Mouse (Mus musculus): ENCODE results near the gene Gm5591. TPM values are rescaled to one million over a fixed set of nuclear protein-coding genes. Genes with fewer than 3 reads are reported as not detected.
"Not testable (repeated sequence)": the region's sequence is repeated elsewhere in the genome, so short reads cannot be mapped to it uniquely, and the experiment has no call there.

Gm5591 gene
- not detected in 2 replicates for polyA plus RNA-seq (2014; fragmentation: Nextera tagmentation; extraction: Ambion mirVana)

DNA sequence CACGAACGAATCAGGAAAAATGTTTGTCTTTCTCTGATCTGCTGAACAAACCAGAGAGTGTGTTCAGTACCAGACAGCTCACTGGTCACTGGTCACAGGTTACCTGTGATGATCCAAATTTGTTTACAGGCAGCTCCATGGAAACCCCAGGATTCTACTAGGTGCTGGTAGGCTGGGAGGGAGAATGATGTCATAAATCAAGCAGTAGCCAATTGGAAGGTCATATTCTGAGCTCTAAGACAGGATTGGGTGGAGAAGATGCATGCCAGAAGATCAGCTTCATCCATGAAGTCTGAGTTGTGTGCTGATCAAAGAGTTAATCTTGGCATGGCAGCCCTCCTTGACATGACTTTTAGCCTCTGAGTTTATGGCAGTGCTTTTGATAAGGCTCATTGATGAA is at the start of gene Gm5591:
Gene Gm5591 (minus strand): TSS at position 101 of the 400 bp plus-strand sequence.
- H3K9ac ChIP-seq (ENCODE audit: low read depth, low read length); ATAC-seq (replicated peaks; ENCODE audit: insufficient number of reproducible peaks, low FRiP score, low TSS enrichment): not testable (repeated sequence)
- 57% methylated on average over 2 of the region's 2 CpGs for WGBS (ENCODE audit: insufficient replicate concordance)

DNA sequence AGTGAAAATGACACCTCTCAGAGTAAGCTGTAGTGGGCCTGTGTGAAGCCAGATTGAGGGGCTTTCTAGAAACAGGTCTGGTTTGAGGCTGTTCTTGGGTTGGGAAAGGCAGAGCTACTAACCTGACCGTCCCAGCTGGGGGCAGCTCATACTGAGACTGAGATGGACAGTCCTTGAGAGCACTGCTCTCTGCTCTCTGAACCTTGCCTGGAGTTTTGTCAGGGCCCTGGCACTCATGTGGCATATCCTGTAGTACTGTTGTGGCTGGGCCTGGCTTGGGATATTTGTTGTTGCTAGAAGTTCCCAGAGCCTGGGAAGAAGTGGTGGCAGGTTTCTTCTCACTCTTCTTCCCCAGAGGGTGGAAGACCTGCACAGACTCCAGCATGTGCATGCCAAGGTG is 39.5 kb downstream of the Gm5591 start:
- H3K9ac ChIP-seq (ENCODE audit: low read depth, low read length); H3K36me3 ChIP-seq (ENCODE audit: control insufficient read depth, insufficient read depth, low read length); H3K27me3 ChIP-seq (ENCODE audit: control insufficient read depth, insufficient read depth, low read length); H3K4me2 ChIP-seq; ATAC-seq (replicated peaks; ENCODE audit: insufficient number of reproducible peaks, low FRiP score, low TSS enrichment); H3K9me3 ChIP-seq (replicated peaks; ENCODE audit: control insufficient read depth, low read length); H3K27ac ChIP-seq (ENCODE audit: low read depth, low read length); H3K4me1 ChIP-seq (ENCODE audit: control insufficient read depth, insufficient read depth, low read length); H3K4me3 ChIP-seq (ENCODE audit: low read depth, low read length): not testable (repeated sequence)
- WGBS (ENCODE audit: insufficient replicate concordance): 73% methylated on average over 1 of the region's 1 CpGs

More for the DNA sequence above, at the start of gene Gm5591:
- not testable (repeated sequence) for H3K4me3 ChIP-seq (ENCODE audit: low read depth, low read length); H3K36me3 ChIP-seq (ENCODE audit: control insufficient read depth, insufficient read depth, low read length); H3K4me2 ChIP-seq; H3K4me1 ChIP-seq (ENCODE audit: control insufficient read depth, insufficient read depth, low read length); H3K27me3 ChIP-seq (ENCODE audit: control insufficient read depth, insufficient read depth, low read length); H3K27ac ChIP-seq (ENCODE audit: low read depth, low read length); H3K9me3 ChIP-seq (replicated peaks; ENCODE audit: control insufficient read depth, low read length)

All from heart, embryonic 11.5 days (tissue).